Mouse (Mus musculus) lung, postnatal 25 days (tissue): ENCODE results near the gene Gm5788.
"Not testable (repeated sequence)": the region's sequence is repeated elsewhere in the genome, so short reads cannot be mapped to it uniquely, and the experiment has no call there.

Experiments used
- DNase-seq: peaks from one replicate; pipeline ENCODE4 v3.0.0; 2022; ENCODE audit warnings: low spot score

The Gm5788 gene

GRCm38 (mm10) chr12:87494421-87494820 is at the start of gene Gm5788:
Gm5788 (plus strand) TSS chr12:87494721.
- DNase-seq: not testable (repeated sequence)

GRCm38 (mm10) chr12:87449456-87449855 is 45.1 kb upstream of the Gm5788 start:
- no peak for DNase-seq

GRCm38 (mm10) chr12:87464678-87465297 is 29.7 kb upstream of the Gm5788 start:
- DNase-seq: no peak

- DNase-seq: no peak
Measured at GRCm38 (mm10) chr12:87470263-87471136, 24.0 kb upstream of the Gm5788 start.

- peak; percentile 67 for DNase-seq
Measured at GRCm38 (mm10) chr12:87471421-87471963, 23.0 kb upstream of the Gm5788 start.

GRCm38 (mm10) chr12:87471964-87472786 is 22.3 kb upstream of the Gm5788 start, which contains the start of gene Snw1:
Snw1 (minus strand) TSS chr12:87472274.
- DNase-seq: peak; percentile 96

- no peak for DNase-seq
Measured at GRCm38 (mm10) chr12:87474756-87475155, 19.8 kb upstream of the Gm5788 start.

- not testable (repeated sequence) for DNase-seq
Measured at GRCm38 (mm10) chr12:87482482-87482881, 12.0 kb upstream of the Gm5788 start.

- DNase-seq: not testable (repeated sequence)
Measured at GRCm38 (mm10) chr12:87488683-87489082, 5.8 kb upstream of the Gm5788 start.

- not testable (repeated sequence) for DNase-seq
Measured at GRCm38 (mm10) chr12:87514016-87514415, 19.5 kb downstream of the Gm5788 start, which contains the start of gene Gm8300. Gm8300 (plus strand) TSS chr12:87514316.

- not testable (repeated sequence) for DNase-seq
Measured at GRCm38 (mm10) chr12:87519616-87520015, 25.1 kb downstream of the Gm5788 start.

GRCm38 (mm10) chr12:87543927-87544326 is 49.4 kb downstream of the Gm5788 start:
- no peak for DNase-seq
